7 mouse cellular contexts compared by ENCODE assay signal in genomic region chr8:111853861-111854501, GRCm38 (mm10). TPM values are rescaled to one million over a fixed set of nuclear protein-coding genes. Genes with fewer than 3 reads are reported as not detected.
DNase-seq lines count a peak whose midpoint lies in the region; ATAC-seq lines count a peak whose summit lies in the region.

Gene Cfdp1 (minus strand): TSS chr8:111854291.

- ATAC-seq in embryonic facial prominence, embryonic 11.5 days (replicated peaks; ENCODE audit: insufficient number of reproducible peaks, low FRiP score, low TSS enrichment, low read depth) = peak; percentile 100
- ATAC-seq in granulocyte monocyte progenitor cell, adult 5-6 weeks (replicated peaks; ENCODE audit: poor library complexity, severe bottlenecking) = peak; percentile 99
- ATAC-seq in midbrain, embryonic 13.5 days = peak; percentile 100

- WGBS in embryonic facial prominence, embryonic 11.5 days = under 1% methylated on average over 53 of the region's 53 CpGs
- under 1% methylated on average over 53 of the region's 53 CpGs for WGBS in limb, embryonic 10.5 days
- under 1% methylated on average over 53 of the region's 53 CpGs for WGBS in midbrain, embryonic 13.5 days

- no peaks in the 10 kb centered on the region for H3K9me3 ChIP-seq in embryonic facial prominence, embryonic 11.5 days (replicated peaks; ENCODE audit: control insufficient read depth, low read length)
- H3K9me3 ChIP-seq in limb, embryonic 10.5 days (replicated peaks) = no peaks in the 10 kb centered on the region
- no peaks in the 10 kb centered on the region for H3K9me3 ChIP-seq in midbrain, embryonic 13.5 days

- H3K4me2 ChIP-seq in embryonic facial prominence, embryonic 11.5 days (ENCODE audit: low read depth, low read length) = peak within 1 kb of the TSS; percentile 24
- H3K4me2 ChIP-seq in midbrain, embryonic 13.5 days (replicated peaks) = peak within 1 kb of the TSS; percentile 90

- peak within 1 kb of the TSS; percentile 87 for H3K4me3 ChIP-seq in embryonic facial prominence, embryonic 11.5 days (ENCODE audit: low read depth, low read length)
- H3K4me3 ChIP-seq in limb, embryonic 10.5 days = peak within 1 kb of the TSS; percentile 91
- peak within 1 kb of the TSS; percentile 91 for H3K4me3 ChIP-seq in midbrain, embryonic 13.5 days (replicated peaks)

- no peaks in the 10 kb centered on the region for H3K27me3 ChIP-seq in embryonic facial prominence, embryonic 11.5 days (ENCODE audit: control insufficient read depth, insufficient read depth, low read length)
- H3K27me3 ChIP-seq in limb, embryonic 10.5 days (ENCODE audit: low read depth, poor library complexity, severe bottlenecking) = no peaks in the 10 kb centered on the region
- H3K27me3 ChIP-seq in midbrain, embryonic 13.5 days = no peaks in the 10 kb centered on the region

- 0 out of 2 replicates have a peak within 1 kb of the TSS, but pooled peaks have one; percentile 5 for H3K27ac ChIP-seq in embryonic facial prominence, embryonic 11.5 days (replicated peaks; ENCODE audit: low read depth, low read length)
- peak within 1 kb of the TSS; percentile 82 for H3K27ac ChIP-seq in limb, embryonic 10.5 days
- no peak within 1 kb of the TSS for H3K27ac ChIP-seq in midbrain, embryonic 13.5 days

- peak within 1 kb of the TSS; percentile 82 for H3K9ac ChIP-seq in embryonic facial prominence, embryonic 11.5 days (replicated peaks; ENCODE audit: low read length)
- H3K9ac ChIP-seq in midbrain, embryonic 13.5 days (replicated peaks) = peak within 1 kb of the TSS; percentile 88

- no peaks in the 10 kb centered on the region for H3K4me1 ChIP-seq in embryonic facial prominence, embryonic 11.5 days (ENCODE audit: control insufficient read depth, insufficient read depth, low read length)
- H3K4me1 ChIP-seq in limb, embryonic 10.5 days = peaks cover 7% of the 10 kb centered on the region
- peaks cover 20% of the 10 kb centered on the region for H3K4me1 ChIP-seq in midbrain, embryonic 13.5 days (replicated peaks)

- H3K36me3 ChIP-seq in embryonic facial prominence, embryonic 11.5 days (replicated peaks; ENCODE audit: control insufficient read depth, insufficient read depth, low read depth, low read length) = no peaks in the 10 kb centered on the region
- peaks cover 12% of the 10 kb centered on the region for H3K36me3 ChIP-seq in limb, embryonic 10.5 days
- H3K36me3 ChIP-seq in midbrain, embryonic 13.5 days = no peaks in the 10 kb centered on the region

- peak; percentile 98 for DNase-seq in adrenal gland, postnatal 14 days
- DNase-seq in embryonic facial prominence, embryonic 11.5 days (ENCODE audit: low spot score) = peak; percentile 99
- peak; percentile 98 for DNase-seq in kidney, adult 11 months
- DNase-seq in limb, embryonic 10.5 days (ENCODE audit: low spot score) = peak; percentile 97
- peak; percentile 92 for DNase-seq in spleen, adult 12 weeks (ENCODE audit: low spot score)

RNA-seq across cellular contexts. Expression of gene Cfdp1, which starts in this region (rescaled TPM):
- 82.4 and 83.1 TPM in 2 replicates for total RNA-seq in adrenal gland, postnatal 14 days (2021)
- polyA plus RNA-seq in embryonic facial prominence, embryonic 11.5 days (2014; fragmentation: Nextera tagmentation; extraction: Ambion mirVana) = 262 and 278 TPM in 2 replicates
- total RNA-seq in granulocyte monocyte progenitor cell, adult 5-6 weeks (2014; fragmentation: Nextera tagmentation) = 92.7 and 94.8 TPM in 2 replicates
- total RNA-seq in granulocyte monocyte progenitor cell, adult 5-6 weeks (2017) = 217 and 238 TPM in 2 replicates
- 230 and 231 TPM in 2 replicates for polyA plus RNA-seq in limb, embryonic 10.5 days (2016; fragmentation: Nextera tagmentation; extraction: Ambion mirVana)
- polyA plus RNA-seq in midbrain, embryonic 13.5 days (2015; fragmentation: Nextera tagmentation; extraction: Ambion mirVana) = 193 and 196 TPM in 2 replicates
